ENCODE assay signal across 9 mouse cellular contexts in the genomic region with DNA sequence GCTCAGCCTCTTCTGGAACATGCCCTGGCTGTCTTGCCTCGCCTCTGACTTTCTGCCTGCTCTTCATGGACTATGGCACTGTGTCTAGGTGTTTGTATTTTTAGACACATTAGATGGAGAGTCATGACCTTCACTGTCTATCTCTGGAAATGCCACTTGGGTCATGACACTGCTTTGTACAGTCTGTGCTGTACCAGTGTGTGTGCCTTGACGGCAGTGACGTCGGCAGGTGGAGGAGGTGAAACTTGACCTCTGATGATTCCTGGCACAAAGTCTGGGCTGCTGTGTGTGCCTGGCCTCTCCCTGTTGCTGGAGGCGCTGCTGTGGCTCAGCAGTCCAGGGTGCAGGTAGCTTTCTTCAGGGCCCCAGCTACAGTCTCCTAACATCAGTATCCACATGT. TPM values are rescaled to one million over a fixed set of nuclear protein-coding genes. Genes with fewer than 3 reads are reported as not detected.
A peak's percentile ranks its signal among the peaks of the same experiment; 100 is the strongest.
DNase-seq lines count a peak whose midpoint lies in the region; ATAC-seq and TF ChIP-seq lines count a peak whose summit lies in the region.
"Had no signal": no experiment of that assay in that cellular context is flagged by ENCODE, and none has a peak within 500 bp of the region (broad histone marks: within the 10 kb centered on the region; RNA-seq: fewer than 3 reads in every experiment).

No protein-coding gene starts in this region.

- DNase-seq in gastrocnemius, adult 18-20 months (ENCODE audit: low spot score), result peak; percentile 90
- DNase-seq in gastrocnemius, postnatal 10 days, result no peak
- no peak for DNase-seq in kidney, postnatal 0 days (ENCODE audit: low spot score)
- peak; percentile 78 for DNase-seq in lung, postnatal 36 days
- DNase-seq in forebrain, postnatal 0 days, result no peak
- no peak for DNase-seq in embryo, embryonic 10 days (ENCODE audit: low spot score)
- no peak for DNase-seq in spleen, adult 18-20 months

- peak overlapping the region; percentile 31 for H3K4me2 ChIP-seq in heart, embryonic 11.5 days
- no peak overlapping the region for H3K4me2 ChIP-seq in kidney, postnatal 0 days (ENCODE audit: low read length)
- H3K4me2 ChIP-seq in forebrain, postnatal 0 days (ENCODE audit: low read depth), result no peak overlapping the region

- peak; percentile 55 for ATAC-seq in heart, embryonic 11.5 days (replicated peaks; ENCODE audit: insufficient number of reproducible peaks, low FRiP score, low TSS enrichment)
- peak; percentile 70 for ATAC-seq in kidney, postnatal 0 days (replicated peaks; ENCODE audit: low FRiP score, low read depth)
- no peak for ATAC-seq in forebrain, postnatal 0 days

- TF ChIP-seq CTCF in kidney, postnatal 0 days (IDR thresholded peaks at IDR 0.05; ENCODE audit: low read depth), result no peak
- TF ChIP-seq CTCF in forebrain, postnatal 0 days (IDR thresholded peaks at IDR 0.05; ENCODE audit: low read depth), result no peak

- 31% methylated on average over 5 of the region's 5 CpGs for WGBS in heart, embryonic 11.5 days (ENCODE audit: insufficient replicate concordance)
- 33% methylated on average over 5 of the region's 5 CpGs for WGBS in kidney, postnatal 0 days
- WGBS in forebrain, postnatal 0 days, result 83% methylated on average over 5 of the region's 5 CpGs

- H3K4me3 ChIP-seq in heart, embryonic 11.5 days (ENCODE audit: low read depth, low read length), result no peak overlapping the region
- H3K4me3 ChIP-seq in kidney, postnatal 0 days (replicated peaks; ENCODE audit: low read depth, low read length), result no peak overlapping the region
- H3K4me3 ChIP-seq in forebrain, postnatal 0 days (ENCODE audit: low read depth, low read length), result no peak overlapping the region

- peaks cover 46% of the 10 kb centered on the region for H3K4me1 ChIP-seq in heart, embryonic 11.5 days (ENCODE audit: control insufficient read depth, insufficient read depth, low read length)
- 0 out of 2 replicates have a peak, but pooled peaks cover 5% of the 10 kb centered on the region for H3K4me1 ChIP-seq in kidney, postnatal 0 days (replicated peaks; ENCODE audit: insufficient read depth, low read length)
- H3K4me1 ChIP-seq in forebrain, postnatal 0 days (ENCODE audit: insufficient read depth), result peaks cover 5% of the 10 kb centered on the region; the same call in 1 of the 2 replicates

- peak overlapping the region; percentile 85 for H3K27ac ChIP-seq in heart, embryonic 11.5 days (ENCODE audit: low read depth, low read length)
- no peak overlapping the region for H3K27ac ChIP-seq in kidney, postnatal 0 days
- no peak overlapping the region for H3K27ac ChIP-seq in forebrain, postnatal 0 days (ENCODE audit: low read depth, low read length)
- H3K27ac ChIP-seq: macrophage had no signal

- no peaks in the 10 kb centered on the region for H3K9me3 ChIP-seq in heart, embryonic 11.5 days (replicated peaks; ENCODE audit: control insufficient read depth, low read length)
- H3K9me3 ChIP-seq in kidney, postnatal 0 days (replicated peaks; ENCODE audit: low read length), result no peaks in the 10 kb centered on the region
- no peaks in the 10 kb centered on the region for H3K9me3 ChIP-seq in forebrain, postnatal 0 days (ENCODE audit: low read length)

- no peaks in the 10 kb centered on the region for H3K27me3 ChIP-seq in heart, embryonic 11.5 days (ENCODE audit: control insufficient read depth, insufficient read depth, low read length)
- H3K27me3 ChIP-seq in kidney, postnatal 0 days (ENCODE audit: insufficient read depth, low read length), result no peaks in the 10 kb centered on the region
- H3K27me3 ChIP-seq in forebrain, postnatal 0 days (ENCODE audit: insufficient read depth, low read length), result no peaks in the 10 kb centered on the region

- peak overlapping the region; percentile 36; the same call in 1 of the 2 replicates for H3K9ac ChIP-seq in heart, embryonic 11.5 days (ENCODE audit: low read depth, low read length)
- no peak overlapping the region for H3K9ac ChIP-seq in kidney, postnatal 0 days (ENCODE audit: low read depth, low read length)
- H3K9ac ChIP-seq in forebrain, postnatal 0 days, result no peak overlapping the region

- no peaks in the 10 kb centered on the region for H3K36me3 ChIP-seq in heart, embryonic 11.5 days (ENCODE audit: control insufficient read depth, insufficient read depth, low read length)
- no peaks in the 10 kb centered on the region for H3K36me3 ChIP-seq in kidney, postnatal 0 days (ENCODE audit: insufficient read depth, low read length)
- H3K36me3 ChIP-seq in forebrain, postnatal 0 days (ENCODE audit: insufficient read depth), result no peaks in the 10 kb centered on the region

RNA-seq across cellular contexts. Expression of gene Noct, which starts 9.2 kb away (rescaled TPM):
- 10 to 100 TPM; 22.5 to 28.0 TPM for total RNA-seq in gastrocnemius, adult 18-20 months (2021)
- 10 to 100 TPM; 11.0 to 14.3 TPM for total RNA-seq in gastrocnemius, postnatal 10 days (2021)
- 10.4 and 12.2 TPM in 2 replicates for polyA plus RNA-seq in heart, embryonic 11.5 days (2014; fragmentation: Nextera tagmentation; extraction: Ambion mirVana)
- polyA plus RNA-seq in kidney, postnatal 0 days (2015; fragmentation: Nextera tagmentation; extraction: Ambion mirVana), result 6.0 and 7.1 TPM in 2 replicates
- 31.5 and 33.7 TPM in 2 replicates for total RNA-seq in forebrain, postnatal 0 days (2014; rRNA removed)
- polyA plus RNA-seq in forebrain, postnatal 0 days (2015; fragmentation: Nextera tagmentation; extraction: Ambion mirVana), result 27.0 and 32.6 TPM in 2 replicates

Comparison
In these comparisons a context has a peak if more than half of its experiments do, and no peak if none do; other contexts are left out.
1. DNase-seq: peak in gastrocnemius, adult 18-20 months (single experiment) and lung, postnatal 36 days (single experiment); none in gastrocnemius, postnatal 10 days (single experiment), kidney, postnatal 0 days (single experiment), forebrain, postnatal 0 days (single experiment), embryo, embryonic 10 days (single experiment) and spleen, adult 18-20 months (0 of 2).